Mouse (Mus musculus) granulocyte monocyte progenitor cell, adult 5-6 weeks (primary cell): ENCODE data around the gene Hmga1. TPM values are rescaled to one million over a fixed set of nuclear protein-coding genes. Genes with fewer than 3 reads are reported as not detected.

Experiments used
- ATAC-seq: replicated peaks from 2 replicates; pipeline ENCODE4 v1.8.0; 2016; ENCODE audit warnings: mild to moderate bottlenecking, moderate TSS enrichment, inconsistent platforms; ENCODE audit not compliant: poor library complexity, severe bottlenecking
- total RNA-seq, 2 experiments: library from RNA; stranded (forward) in 1 of 2; stranded (reverse) in 1 of 2; fragments of 200-712, 200-1000 nt in 1 of 2; fragments of >200 nt in 1 of 2; fragmentation: Nextera tagmentation in 1 of 2; gene quantifications; 2 replicates each; pipeline ENCODE4 v1.2.3; 2014 to 2017

Hmga1 gene
- total RNA-seq, 2 experiments from 2014 or later: 267 to 541 TPM

DNA sequence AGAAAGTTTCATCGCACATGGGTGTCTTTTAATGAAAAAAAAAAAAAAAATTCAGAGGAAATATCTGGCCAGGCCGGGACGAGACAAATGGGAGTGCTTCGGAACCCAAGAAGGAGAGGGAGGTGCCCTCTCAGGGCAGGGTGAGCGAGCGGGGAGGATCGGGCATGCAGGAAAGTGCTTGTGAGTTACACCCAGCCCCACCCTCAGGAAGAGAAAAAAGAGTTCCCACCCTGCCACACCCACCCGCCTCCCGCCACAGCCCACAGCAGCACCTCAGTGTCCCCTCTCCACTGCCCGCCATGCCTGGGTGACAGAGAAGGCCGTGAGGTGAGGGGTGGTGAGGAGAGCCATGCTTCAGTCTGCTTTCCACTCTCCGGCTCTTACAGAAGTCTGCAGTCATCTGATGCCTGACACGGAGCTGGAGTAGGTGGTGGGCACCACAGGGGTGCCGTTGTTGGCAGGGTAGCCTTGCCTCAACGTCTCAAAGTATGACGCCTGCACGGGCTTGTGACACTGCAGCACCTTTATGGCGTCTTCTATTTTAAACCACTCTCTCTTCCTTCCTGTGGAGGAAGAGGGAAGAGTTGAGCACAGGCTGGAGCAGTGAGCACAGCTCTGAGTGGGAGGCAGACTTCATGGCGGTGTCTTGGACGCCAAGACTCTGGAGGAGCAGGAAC, 24.2 kb downstream of the Hmga1 start:
- ATAC-seq: no peak

DNA sequence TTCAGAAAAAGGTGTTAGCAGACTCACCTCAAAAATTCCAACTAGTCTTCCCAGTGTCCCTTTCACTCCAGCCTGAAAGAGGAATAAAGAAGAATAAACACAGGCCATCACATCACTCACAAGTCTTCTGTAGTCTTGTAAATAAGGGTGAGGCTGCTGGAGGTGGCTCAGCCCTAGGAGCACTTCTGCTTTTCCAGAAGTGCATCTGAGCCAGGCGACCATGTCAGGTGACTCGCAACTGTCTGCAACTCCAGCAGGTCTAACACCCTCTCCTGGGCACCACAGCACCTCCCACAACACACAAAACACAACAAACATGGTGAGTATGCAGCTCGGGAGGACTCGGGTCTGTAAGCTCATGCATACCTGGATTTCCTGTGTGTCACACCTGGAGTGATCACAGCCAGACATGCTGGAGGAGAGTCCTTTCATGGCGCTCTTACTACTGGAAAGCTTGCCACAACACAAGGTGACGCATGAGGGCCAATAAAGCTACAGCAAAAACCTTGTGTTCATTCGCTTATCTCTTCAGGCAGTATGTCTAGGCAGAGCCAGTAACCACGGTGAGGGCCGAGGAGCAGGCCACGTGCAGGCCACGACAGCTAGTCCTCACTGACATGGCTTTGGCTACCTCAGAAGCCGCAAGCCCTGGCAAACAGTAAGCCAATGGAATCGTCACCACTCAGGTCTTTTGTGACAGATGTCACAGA, 27.0 kb downstream of the Hmga1 start:
- peak; percentile 47 for ATAC-seq

DNA sequence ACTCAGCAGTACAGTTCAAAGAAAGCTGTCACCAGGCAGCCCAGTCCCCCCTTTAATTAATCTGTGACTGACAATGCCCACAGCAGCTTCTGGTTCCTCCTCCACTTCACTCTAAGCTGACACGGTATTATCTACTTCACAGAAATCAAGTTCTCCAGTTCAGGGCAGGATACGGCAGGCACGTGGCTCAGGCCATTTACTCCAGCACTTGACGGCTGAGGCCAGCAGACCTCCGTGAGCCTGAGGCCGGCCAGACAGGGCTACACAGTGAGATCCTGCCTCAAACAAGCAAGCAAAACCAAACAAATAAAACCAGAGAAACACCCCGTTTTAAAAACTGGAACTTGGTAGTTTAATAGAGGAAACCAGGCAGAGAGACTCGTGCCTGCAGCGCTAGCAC, 30.4 kb downstream of the Hmga1 start:
- ATAC-seq: no peak

DNA sequence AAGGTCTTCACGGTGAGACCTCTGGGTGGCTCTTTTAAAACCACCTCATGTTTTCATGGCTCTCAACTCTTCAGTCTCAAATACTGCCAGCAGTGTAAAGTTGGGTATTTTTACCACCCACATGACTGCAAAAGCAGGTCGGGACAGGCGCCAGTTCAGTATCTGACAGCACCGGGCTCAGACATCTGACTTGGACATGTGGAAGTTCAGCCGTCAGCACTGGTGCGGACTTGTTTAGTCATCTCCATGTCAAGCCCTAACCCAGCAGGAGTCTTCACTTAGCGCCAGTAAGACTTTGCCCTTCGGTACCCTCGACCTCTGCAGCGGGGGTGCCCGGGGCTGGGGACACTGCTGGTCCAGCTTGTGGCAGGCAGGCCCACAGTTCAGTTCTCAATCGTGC, 31.0 kb downstream of the Hmga1 start:
- ATAC-seq: no peak

DNA sequence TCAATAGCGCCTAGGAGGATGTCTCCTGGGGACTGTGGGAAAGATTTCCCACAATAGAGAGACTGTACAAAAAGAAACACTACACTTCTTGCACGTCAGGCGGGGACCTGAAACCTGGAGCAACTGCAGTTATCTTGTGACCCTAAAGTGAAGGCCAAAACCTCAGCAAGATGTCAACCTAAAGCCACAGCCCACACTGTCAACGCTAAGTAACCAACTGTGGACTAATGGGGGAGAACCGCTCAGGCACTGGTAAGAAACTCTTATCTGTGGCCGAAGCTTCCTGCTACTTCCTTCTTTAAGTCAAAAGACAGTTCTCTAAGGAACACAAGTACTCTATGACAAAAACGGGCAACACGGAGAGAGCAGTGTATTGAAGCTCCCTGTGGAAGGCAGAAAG, 31.9 kb downstream of the Hmga1 start:
- ATAC-seq: peak; percentile 53

DNA sequence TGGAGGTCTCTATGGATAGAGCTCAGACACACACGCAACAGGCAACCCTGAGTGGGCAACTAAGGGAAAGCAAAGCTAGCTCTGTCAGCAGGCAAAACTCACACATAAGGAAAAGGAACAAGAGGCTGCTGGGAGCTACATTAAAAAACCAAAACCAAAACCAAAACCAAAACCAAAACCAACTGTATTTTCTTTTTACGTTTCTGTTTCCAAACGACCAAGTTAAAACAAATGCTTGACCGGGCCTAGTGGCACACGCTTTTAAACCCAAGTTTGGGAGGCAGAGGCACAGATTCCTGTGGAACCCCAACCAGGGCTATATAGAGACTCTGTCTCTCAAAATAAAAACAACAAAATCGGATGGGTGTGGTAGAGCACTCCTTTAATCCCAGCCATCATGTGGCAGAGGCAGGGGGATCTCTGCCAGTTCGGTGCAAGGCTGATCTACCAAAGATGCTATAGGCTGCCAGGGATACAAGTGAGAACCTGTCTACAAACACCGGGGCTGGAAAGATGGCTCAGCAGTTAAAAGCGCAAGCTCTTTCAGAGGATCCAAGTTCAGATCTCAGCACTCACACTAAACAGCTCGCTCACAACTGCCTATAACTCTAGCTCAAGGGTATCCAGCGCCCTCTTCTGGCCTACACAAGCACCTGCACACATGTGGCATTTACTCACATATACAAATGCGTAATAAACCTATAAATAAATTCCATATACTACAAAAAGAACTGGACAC, 35.7 kb downstream of the Hmga1 start:
- peak; percentile 31 for ATAC-seq

DNA sequence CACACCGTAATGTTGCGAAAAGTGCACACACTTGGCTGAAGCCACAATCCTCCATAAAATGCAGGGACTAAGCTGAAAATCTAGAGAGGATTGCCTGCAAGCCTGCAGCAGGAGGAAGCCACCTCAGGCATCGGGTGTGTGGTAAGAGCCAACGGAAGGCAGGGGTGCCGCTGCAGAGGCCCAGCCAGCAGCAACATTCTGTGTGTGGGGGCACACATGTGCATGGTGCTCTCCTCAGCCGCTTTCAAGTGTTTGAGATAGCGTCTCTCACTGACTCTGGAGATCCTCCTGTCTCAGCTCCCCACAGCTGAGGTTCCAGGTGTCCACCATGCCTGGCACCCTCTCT, 36.2 kb downstream of the Hmga1 start:
- peak; percentile 64 for ATAC-seq

DNA sequence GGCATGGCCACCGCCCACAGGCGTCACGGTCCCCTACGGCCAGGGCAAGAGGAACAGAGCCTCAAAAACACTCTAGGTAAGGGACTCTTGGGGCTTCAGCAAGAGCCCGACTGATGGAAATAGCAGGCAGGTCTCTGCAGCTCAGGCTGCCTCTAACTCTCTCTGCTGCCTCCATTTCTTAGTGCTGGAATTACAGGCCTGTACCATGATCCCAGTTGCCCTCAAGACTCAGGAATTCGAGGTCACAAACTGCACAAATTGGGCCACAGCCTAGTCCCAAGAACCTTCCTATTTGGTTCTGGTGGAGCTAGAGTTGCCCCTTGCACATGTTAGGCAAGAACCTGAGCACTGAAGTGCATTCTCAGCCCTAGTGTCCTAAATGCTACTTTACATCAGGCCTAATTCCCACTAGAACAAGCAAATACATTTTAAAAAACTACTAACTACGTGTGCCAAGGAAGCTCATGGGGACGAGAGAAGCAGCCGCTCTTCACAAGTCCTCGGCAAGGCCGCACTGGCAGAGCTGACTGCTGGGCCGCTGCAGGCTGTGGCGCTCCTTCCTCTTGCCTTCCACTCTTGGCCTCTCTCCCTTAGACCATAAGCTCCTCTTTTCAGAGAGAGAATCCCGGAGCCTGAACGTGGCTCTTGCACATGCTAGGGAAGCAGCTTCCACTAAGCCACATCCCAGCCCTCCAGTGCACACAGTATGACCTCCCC, 39.5 kb downstream of the Hmga1 start:
- no peak for ATAC-seq

DNA sequence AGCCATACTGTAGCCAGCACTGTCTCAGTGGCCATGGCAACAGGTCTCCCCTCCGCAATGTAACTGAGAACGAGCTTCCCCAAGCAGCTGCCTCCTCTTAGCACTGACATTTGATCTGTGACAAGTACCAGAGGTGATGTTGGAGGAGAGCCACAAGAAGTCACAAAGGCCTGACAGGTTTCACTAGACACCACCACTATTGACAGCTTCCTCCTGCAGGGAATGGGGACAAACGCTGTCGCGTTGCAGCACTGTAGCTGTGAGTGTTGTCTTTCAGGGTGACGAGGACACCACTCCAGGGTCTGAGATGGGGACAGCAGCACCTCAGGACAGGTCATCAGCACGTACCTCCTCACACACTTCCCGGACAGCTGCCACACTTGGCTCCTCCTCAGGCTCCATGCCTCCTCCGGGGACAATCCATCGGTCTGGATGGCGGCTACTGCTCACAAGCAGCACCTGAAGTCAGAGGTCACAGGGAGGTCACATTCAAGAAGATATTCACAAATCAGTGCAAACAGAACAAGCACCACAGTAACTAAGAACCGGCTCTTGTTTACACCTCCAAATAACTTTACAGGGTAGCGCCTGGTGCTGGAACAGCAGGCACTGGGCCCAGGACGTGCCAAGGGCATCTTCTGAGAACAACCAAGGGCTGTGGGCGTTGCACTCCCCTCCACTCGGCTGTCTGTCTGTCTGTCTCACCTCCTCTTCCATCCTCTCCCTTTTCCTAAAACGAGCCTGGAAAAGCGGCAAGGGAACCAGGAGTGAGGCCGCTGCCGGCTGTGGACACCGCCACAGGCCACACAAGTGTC, 40.3 kb downstream of the Hmga1 start:
- ATAC-seq: no peak

DNA sequence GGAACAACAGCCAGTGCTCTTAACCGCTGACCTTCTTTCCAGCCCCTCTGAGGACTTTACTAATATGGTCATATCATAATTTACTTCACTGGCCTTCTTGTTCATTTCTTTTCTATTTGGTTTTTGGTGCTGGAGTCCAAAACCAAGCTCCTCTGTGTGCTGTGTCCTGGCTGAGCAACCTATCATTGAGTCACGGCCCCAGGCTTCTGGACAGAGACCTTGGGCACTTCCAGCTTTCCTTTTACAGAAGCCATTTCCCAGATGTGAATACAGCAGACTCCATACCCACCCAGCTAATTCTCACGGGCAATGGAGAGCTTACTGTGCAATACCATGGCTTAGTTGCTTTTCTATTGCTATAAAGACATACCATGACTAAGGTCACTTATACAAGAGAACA, 44.0 kb downstream of the Hmga1 start:
- ATAC-seq: no peak

DNA sequence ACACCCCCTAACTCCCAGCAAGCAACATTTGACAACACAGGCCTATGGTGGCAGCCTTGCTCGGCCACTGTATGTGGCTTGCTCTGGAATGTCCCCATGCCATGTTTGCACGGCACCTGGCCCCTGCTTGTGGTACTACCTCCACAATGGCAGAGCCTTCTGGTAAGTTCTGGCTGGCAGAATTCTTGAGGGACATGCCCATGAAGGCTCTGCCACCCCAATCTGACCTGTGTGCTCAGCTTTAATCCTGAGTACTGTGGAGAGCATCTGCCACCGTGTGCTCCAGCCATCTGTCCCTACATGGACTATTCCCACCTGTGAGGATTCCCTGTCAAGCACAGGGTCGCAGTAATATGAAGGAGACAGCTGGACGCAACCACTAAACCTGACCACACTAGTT, 44.6 kb downstream of the Hmga1 start:
- peak; percentile 35; the same call in 1 of the 2 replicates for ATAC-seq

DNA sequence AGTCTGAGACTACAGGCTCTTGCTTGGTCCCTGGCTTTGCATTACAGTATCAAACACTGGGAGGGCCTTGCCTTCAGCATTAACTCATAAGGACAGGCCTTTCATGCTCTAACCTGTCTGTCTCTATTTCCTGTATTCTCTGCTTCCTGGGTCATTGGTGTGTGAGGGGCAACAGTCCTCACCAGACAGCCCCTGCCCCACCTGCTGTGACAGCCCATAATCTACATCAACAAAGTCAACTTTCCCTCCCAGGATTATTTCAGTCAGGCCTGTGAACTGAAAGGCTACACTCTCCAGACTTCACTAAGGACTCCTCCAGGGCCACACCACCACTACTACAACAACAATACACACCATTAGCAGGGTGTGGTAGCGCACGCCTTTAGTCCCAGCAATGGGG, 46.7 kb downstream of the Hmga1 start:
- no peak for ATAC-seq

DNA sequence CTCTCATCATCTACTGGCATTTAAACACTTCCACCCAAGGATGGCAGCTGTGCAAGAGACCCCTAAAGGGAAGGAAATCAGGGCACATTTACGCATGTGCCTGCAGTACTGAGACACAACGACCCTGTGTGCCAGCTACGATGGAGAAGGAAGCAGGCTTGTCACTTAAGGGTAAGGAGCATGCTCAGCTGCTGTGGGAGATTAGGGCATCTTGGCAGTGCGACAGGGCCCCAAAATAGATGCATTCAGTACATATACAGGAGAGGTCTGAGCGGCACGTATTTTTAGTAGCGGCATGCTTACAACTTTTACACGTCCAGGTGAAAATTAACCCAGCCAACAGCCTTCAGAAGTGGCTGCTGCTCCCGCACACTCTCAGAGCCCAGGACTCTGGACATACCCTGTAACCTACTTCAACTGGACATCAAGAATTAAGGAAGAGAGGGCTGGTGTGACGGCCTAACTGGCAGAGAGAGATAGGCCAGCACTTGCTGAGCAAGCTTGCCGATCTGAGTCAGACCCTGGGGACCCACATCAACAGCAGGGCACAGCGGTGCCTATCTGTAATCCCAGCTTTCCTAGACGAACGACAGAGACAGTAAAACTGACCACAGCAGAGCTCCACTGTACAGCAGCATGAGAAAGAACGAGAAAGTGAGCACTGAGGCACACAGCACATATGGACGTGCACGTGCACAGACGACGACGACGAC, 47.4 kb downstream of the Hmga1 start:
- ATAC-seq: no peak

DNA sequence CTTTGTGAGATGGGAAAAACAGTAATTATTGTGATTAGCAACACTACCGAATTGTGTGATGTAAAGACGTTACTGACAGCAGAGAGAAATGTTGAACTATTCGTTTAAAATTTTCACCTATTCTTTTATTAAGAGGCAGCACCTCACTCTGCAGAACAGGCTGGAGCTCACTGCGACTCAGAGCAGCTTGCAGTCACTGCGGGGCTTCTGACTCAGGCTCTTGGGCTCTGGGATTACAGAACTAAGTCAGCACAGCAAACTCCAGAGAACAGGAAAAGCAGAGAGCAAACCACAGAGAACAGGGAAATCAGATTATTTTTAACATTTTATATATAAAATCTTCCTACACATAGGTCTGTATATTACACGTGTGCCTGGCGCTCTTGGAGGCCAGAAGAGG, 53.3 kb downstream of the Hmga1 start:
- no peak for ATAC-seq

DNA sequence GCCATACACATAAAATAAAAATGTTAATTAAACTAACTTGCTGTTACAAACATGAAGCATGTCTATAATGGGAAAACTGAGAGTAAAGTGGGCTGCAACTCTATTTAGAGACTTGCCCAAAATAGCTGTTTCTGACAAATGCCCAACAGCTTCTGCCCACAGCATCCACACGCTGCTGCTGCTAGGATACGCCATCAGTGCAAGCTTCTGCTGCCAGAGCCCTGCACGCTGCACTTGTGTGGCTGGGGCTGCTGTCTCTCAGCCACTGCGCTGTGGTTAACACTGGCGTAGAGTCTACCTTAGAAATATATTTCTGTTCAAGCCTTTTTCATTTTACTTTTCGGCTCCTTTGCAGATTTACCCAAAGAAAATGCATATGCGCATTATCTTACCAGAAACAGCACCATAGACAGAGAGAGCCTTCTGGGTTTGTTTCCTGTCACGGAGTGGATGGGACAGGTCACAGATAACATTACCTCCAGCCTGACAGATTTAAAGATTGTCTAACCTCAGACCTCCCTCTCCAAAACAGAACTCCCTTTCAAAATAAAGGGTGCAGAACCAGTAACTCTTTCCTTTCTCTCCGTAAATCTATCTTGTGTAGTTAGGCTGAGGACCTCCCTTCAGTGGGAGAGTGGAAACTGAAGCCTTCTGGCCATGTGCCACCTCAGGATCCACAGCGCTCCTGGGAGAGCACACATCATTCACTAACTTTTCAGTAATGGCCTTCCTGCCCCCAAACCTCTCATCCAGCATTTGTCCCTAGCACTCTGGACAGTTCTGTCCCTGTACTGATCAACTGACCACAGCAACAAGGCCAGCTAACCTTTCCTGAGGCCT, 54.6 kb downstream of the Hmga1 start:
- ATAC-seq: no peak

DNA sequence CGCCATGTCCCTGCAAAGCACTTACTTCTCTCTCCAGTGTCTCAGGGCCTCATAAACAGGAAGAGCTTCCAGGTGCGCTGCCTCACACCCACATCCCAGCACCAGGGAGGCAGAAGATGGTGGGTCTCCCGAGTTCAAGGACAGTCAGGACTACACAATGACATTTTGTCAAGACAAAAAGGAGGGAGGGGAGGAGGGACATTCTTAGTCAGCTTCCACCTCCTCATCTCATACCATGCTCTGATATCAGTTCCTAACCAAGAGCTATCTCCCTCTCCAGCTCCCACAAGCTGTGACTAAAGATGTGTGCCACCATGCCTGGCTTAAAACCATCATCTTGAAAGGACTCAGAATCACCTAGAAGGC, 55.2 kb downstream of the Hmga1 start:
- no peak for ATAC-seq

DNA sequence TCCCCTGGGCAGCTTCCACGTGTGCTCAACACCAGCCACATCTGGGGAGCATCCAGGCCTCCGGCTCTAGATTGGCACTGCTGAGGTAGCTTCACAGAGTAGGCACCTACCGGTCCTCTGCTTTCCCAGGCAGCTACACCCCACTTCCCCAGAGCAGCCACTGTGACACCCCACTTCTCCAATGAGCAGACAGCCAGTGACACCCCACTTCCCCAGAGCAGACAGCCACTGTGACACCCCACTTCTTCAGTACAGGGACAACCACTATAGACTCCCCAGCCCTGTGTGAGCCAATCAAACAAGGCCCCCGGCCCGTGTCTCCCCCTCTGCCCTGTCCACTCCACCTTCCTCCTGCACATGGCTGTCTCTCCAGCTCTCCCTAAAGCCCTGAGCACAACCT, 55.7 kb downstream of the Hmga1 start:
- ATAC-seq: peak; percentile 79

DNA sequence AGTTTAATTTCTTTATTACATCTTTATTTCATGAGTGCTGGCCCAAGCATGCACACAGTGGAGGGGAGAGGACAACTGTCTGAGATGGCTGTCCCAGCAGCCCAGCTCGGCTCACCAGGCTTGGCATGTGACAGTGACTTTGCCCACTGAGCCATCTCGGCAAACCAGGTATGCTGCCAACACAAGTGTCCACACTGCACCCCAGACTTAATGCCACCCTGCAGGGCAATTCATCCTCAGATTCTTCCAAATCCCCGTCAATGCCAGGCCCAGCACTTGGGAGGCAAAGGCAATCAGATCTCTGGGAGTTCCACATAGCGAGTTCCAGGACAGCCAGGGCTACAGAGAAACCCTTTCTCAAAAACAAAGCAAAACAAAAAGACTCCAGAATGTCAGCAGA, 56.7 kb downstream of the Hmga1 start:
- no peak for ATAC-seq
